Mouse (Mus musculus): Measurements from ENCODE around the gene Supt5. TPM values are rescaled to one million over a fixed set of nuclear protein-coding genes. Genes with fewer than 3 reads are reported as not detected.

The Supt5 gene
- polyA plus RNA-seq, 1 experiment from 2014 or later, result 35.2 TPM

DNA sequence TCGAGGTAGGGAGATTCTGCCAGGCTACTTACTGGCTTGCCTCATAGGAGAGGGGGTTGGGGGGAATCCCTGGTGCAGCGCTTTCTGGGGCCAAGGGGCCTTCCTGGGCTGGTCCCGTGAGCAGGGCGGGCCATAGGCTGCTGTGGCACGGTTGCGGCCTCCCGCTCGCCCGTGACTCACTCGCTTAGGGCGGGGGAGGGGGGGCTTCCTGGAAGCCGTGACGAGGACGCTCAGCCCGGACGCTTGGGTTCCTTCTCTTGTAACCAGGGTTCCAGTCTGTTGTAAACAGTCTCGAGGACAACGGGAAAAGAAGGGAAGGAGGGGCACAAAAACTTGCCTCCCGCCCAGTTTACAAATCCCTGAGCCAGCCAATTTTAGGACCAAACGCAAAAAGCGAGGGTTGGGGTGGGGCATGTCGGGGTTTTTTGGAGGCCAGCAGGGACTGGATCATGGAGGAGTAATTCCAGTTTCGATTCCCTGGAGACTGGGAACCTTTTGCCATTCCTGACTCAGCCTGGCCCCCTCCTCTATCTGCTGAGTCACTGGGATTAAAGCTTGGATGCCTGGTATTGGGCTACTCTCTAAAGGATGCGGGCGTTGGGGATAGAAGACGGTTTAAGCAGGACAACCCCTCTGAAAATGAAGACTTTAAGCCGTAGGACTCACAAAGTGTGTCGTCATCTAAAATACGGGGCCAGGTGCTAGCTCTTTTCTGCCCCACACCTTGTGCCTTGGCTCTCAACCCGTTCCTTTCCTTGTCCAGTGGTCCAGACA is 42.7 kb upstream of the Supt5 start:
- peaks cover 19% of the 10 kb centered on the region for H3K36me3 ChIP-seq
- WGBS (ENCODE audit: insufficient replicate concordance), result 2% methylated on average over 30 of the region's 30 CpGs
- H3K9me3 ChIP-seq (replicated peaks), result no peaks in the 10 kb centered on the region
- DNase-seq, result peak; percentile 69
- peak overlapping the region; percentile 81 for H3K9ac ChIP-seq
- ATAC-seq (ENCODE audit: low read depth), result peak; percentile 39
- peak overlapping the region; percentile 89 for H3K27ac ChIP-seq
- H3K4me1 ChIP-seq (replicated peaks), result peaks cover 96% of the 10 kb centered on the region
- H3K4me3 ChIP-seq (replicated peaks), result peak overlapping the region; percentile 61
- peak overlapping the region; percentile 92 for H3K4me2 ChIP-seq
- no peaks in the 10 kb centered on the region for H3K27me3 ChIP-seq

GRCm38 (mm10) chr7:28380237-28381016 is 41.9 kb upstream of the Supt5 start, which contains the start of gene Zfp36:
Zfp36 (minus strand) TSS chr7:28380253.
- Histone ChIP-seq H3K4me1 (replicated peaks) (peaks cover 95% of the 10 kb centered on the region), H3K9me3 (replicated peaks) (no peaks in the 10 kb centered on the region), H3K4me2 (peak within 1 kb of the TSS; percentile 92), H3K27ac (peak within 1 kb of the TSS; percentile 89), H3K9ac (peak within 1 kb of the TSS; percentile 81), H3K27me3 (no peaks in the 10 kb centered on the region), H3K4me3 (replicated peaks) (peak within 1 kb of the TSS; percentile 68), H3K36me3 (peaks cover 13% of the 10 kb centered on the region)
- DNase-seq (no peak), ATAC-seq (ENCODE audit: low read depth) (no peak)
- WGBS (ENCODE audit: insufficient replicate concordance), result 27% methylated on average over 17 of the region's 17 CpGs

DNA sequence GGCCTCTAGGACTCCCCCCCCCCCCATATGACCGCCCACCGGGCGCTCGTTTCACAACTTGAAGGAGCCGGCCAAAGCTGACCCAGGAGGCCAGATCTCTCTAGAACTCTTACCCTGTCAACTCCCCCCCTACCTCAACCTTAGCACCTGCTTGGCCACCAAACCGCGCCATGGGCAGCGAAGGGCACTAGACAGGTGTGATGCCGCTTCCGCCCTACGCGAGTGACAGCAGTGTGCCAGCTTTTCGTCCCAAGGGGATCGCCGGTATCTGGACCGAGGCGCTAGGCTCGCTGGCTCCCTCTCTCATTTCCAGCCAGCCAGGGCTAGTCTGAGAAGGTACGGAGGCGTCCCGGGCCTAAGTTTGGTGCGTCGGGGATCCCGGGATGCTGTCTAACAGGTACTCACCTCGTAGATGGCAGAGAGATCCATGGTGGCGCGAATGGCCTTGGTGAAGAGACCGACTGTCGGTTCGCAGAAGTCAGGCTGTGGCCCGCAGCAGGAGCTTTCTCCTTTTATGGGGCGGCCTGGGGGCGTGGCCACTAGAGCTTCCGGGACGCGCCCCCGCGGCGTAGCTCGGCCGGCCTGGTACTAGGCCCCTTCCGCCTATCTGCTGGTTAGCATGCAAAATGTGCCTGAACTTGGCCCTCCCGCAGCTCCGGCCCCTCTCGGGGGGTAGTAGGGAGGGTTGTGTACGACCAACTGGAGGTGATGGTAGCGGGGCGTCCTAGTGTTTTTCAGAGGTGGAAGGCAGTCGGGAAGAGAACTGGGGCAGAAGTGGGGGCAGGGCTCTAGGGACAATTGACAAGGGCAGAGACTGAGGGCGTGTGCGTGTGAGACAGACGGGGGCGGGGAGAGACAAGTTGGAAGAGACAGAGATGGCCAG is 40.5 kb upstream of the Supt5 start:
- ATAC-seq (ENCODE audit: low read depth) (peak; percentile 67), DNase-seq (peak; percentile 88)
- no peaks in the 10 kb centered on the region for H3K27me3 ChIP-seq
- no peaks in the 10 kb centered on the region for H3K9me3 ChIP-seq (replicated peaks)
- peak overlapping the region; percentile 81 for H3K9ac ChIP-seq
- peaks cover 10% of the 10 kb centered on the region for H3K36me3 ChIP-seq
- under 1% methylated on average over 53 of the region's 53 CpGs for WGBS (ENCODE audit: insufficient replicate concordance)
- peak overlapping the region; percentile 68 for H3K4me3 ChIP-seq (replicated peaks)
- H3K4me1 ChIP-seq (replicated peaks), result peaks cover 95% of the 10 kb centered on the region
- peak overlapping the region; percentile 89 for H3K27ac ChIP-seq
- peak overlapping the region; percentile 91 for H3K4me2 ChIP-seq

DNA sequence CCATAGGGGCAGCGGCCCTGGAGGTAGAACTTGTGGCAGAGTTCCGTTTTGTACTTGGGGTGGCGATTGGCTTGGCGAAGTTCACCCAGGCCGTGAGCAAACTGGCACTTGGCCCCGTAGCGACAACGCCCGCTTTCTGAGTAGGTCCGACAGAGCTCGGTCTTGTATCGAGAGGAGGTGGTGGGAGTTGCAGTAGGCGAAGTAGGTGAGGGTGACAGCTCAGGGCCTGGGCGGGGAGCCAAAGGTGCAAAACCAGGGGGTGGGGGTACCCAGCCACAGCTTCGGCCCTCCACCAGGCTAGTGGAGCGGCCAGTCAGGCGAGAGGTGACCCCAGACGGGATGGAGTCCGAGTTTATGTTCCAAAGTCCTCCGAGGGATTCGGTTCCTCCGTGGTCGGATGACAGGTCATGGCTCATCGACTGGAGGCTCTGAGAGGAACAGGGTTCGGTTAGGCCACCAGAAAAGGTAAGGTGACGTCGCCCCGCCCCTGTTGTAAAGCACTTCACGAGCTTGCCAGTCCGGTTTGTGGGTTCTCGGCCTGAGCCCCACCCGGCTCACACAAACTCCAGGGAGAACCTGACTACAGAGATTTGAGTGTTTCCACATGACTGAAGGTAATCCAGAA is 39.6 kb upstream of the Supt5 start:
- WGBS (ENCODE audit: insufficient replicate concordance), result 22% methylated on average over 32 of the region's 32 CpGs
- Histone ChIP-seq H3K4me3 (replicated peaks) (peak overlapping the region; percentile 68), H3K4me1 (replicated peaks) (peaks cover 95% of the 10 kb centered on the region), H3K36me3 (peaks cover 10% of the 10 kb centered on the region), H3K27me3 (no peaks in the 10 kb centered on the region), H3K27ac (peak overlapping the region; percentile 89), H3K9ac (peak overlapping the region; percentile 81), H3K9me3 (replicated peaks) (no peaks in the 10 kb centered on the region), H3K4me2 (peak overlapping the region; percentile 91)
- ATAC-seq (ENCODE audit: low read depth) (no peak), DNase-seq (peak; percentile 26)

DNA sequence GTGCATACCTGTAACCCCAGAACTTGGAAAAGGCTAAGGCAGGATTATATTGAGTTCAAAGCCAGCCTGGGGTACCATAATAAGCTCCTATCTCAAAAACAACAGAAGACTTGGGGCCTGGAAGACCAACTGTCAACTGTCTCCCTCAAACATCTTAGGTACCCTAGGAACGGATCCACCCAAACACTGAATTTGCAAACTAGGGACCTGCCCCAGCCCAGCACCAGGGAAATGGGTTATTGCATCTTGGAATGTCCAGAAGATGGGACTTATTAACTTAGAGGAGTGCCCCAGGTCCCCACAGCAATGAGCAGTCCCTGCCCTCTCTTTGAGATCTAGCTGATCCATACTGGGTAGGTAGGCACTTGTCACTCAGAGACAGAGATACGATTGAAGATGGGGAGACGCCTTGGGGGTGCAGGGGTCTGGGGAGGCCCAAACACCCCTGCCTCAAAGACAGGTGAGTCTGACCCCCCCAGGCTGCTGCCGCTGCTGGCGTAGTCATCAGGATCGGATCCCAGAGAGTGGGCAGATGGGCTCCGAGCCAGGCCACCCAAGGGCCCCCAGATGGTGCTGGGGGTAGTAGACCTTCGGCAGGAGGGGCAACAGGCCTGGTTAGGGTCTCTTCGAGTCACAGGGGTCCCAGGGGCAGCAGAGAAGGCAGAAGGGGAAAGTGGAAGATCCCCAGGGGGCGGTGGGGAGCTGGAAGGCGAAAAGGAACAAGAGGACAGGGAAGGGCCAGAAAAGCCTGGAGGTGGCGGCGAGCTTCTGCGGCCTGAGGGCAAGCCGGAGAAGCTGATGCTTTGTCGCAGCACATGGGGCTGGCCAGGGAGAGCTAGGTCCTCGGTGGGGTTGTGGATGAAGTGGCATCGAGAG is 38.9 kb upstream of the Supt5 start:
- peaks cover 90% of the 10 kb centered on the region for H3K4me1 ChIP-seq (replicated peaks)
- no peaks in the 10 kb centered on the region for H3K27me3 ChIP-seq
- H3K36me3 ChIP-seq, result peaks cover 10% of the 10 kb centered on the region
- WGBS (ENCODE audit: insufficient replicate concordance), result 51% methylated on average over 18 of the region's 18 CpGs
- H3K4me3 ChIP-seq (replicated peaks), result peak overlapping the region; percentile 68
- DNase-seq, result no peak
- no peaks in the 10 kb centered on the region for H3K9me3 ChIP-seq (replicated peaks)
- H3K4me2 ChIP-seq, result peak overlapping the region; percentile 91
- peak overlapping the region; percentile 81 for H3K9ac ChIP-seq
- no peak for ATAC-seq (ENCODE audit: low read depth)
- peak overlapping the region; percentile 89 for H3K27ac ChIP-seq

DNA sequence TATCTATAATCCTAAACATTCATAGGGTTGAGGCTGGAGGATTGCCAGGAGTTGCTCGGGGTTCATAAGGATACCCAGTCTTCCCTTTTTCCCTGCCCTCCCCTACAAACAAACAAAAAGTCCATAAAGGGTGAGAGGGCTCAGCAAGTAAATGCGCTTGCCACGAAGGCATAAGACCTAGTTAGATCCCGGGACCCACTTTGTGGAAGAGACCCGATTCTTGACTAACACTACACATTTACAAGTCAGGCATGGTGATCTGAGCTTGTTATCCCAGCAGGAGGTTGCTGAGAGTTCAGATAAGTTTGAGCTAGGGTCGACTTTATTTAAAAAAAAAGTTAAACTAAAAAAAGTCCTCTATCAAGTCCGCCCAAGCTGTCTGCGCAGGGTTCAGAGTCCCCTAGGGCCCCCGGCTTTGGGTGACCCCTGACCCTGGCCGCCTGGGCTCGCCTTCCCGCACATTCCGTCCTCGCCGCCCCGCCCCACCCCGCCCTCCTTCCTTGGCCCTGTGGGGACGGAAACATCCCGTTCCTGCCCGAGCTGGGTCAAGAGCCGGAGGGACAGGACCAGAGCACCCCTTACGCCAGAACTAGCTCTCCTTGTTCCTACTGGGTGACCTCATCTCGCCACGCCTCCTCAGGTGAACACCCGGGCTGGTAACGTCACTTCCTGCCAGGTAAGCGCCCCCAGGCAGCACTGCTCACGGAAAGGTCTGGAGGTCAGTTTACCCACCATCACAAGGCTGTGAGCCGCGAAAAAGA is 37.6 kb upstream of the Supt5 start:
- peak overlapping the region; percentile 91 for H3K27ac ChIP-seq
- H3K36me3 ChIP-seq, result peaks cover 10% of the 10 kb centered on the region
- peak overlapping the region; percentile 91 for H3K4me2 ChIP-seq
- peak overlapping the region; percentile 79 for H3K9ac ChIP-seq
- no peak for ATAC-seq (ENCODE audit: low read depth)
- H3K9me3 ChIP-seq (replicated peaks), result no peaks in the 10 kb centered on the region
- peak; percentile 38 for DNase-seq
- H3K27me3 ChIP-seq, result peaks cover 5% of the 10 kb centered on the region; the same call in 1 of the 2 replicates
- WGBS (ENCODE audit: insufficient replicate concordance), result 4% methylated on average over 30 of the region's 30 CpGs
- H3K4me1 ChIP-seq (replicated peaks), result peaks cover 89% of the 10 kb centered on the region
- H3K4me3 ChIP-seq (replicated peaks), result peak overlapping the region; percentile 68

- peak overlapping the region; percentile 91 for H3K4me2 ChIP-seq
- H3K9me3 ChIP-seq (replicated peaks), result no peaks in the 10 kb centered on the region
- H3K27me3 ChIP-seq, result peaks cover 12% of the 10 kb centered on the region; the same call in 1 of the 2 replicates
- H3K27ac ChIP-seq, result peak overlapping the region; percentile 91
- DNase-seq (peak; percentile 85), ATAC-seq (ENCODE audit: low read depth) (peak; percentile 54)
- H3K4me3 ChIP-seq (replicated peaks), result peak overlapping the region; percentile 68
- H3K36me3 ChIP-seq, result peaks cover 10% of the 10 kb centered on the region
- under 1% methylated on average over 32 of the region's 36 CpGs for WGBS (ENCODE audit: insufficient replicate concordance)
- peaks cover 89% of the 10 kb centered on the region for H3K4me1 ChIP-seq (replicated peaks)
- H3K9ac ChIP-seq, result peak overlapping the region; percentile 79
These were observed 36.8 kb upstream of the Supt5 start for GRCm38 (mm10) chr7:28375176-28375921.

GRCm38 (mm10) chr7:28374647-28375046 is 36.1 kb upstream of the Supt5 start:
- ATAC-seq (ENCODE audit: low read depth), result no peak
- peak overlapping the region; percentile 68; the same call in 1 of the 2 replicates for H3K4me3 ChIP-seq (replicated peaks)
- 57% methylated on average over 10 of the region's 10 CpGs for WGBS (ENCODE audit: insufficient replicate concordance)

More at GRCm38 (mm10) chr7:28374647-28375046, 36.1 kb upstream of the Supt5 start:
- peaks cover 10% of the 10 kb centered on the region for H3K36me3 ChIP-seq
- peaks cover 18% of the 10 kb centered on the region; the same call in 1 of the 2 replicates for H3K27me3 ChIP-seq
- H3K9ac ChIP-seq, result peak overlapping the region; percentile 79; the same call in 1 of the 2 replicates
- peak overlapping the region; percentile 91 for H3K4me2 ChIP-seq
- H3K4me1 ChIP-seq (replicated peaks), result peaks cover 89% of the 10 kb centered on the region
- H3K9me3 ChIP-seq (replicated peaks), result no peaks in the 10 kb centered on the region
- peak overlapping the region; percentile 91 for H3K27ac ChIP-seq
- DNase-seq, result no peak
